Mouse (Mus musculus) CH12.LX (cell line): ENCODE measurements around the gene Abtb2. TPM values are rescaled to one million over a fixed set of nuclear protein-coding genes. Genes with fewer than 3 reads are reported as not detected.

Experiments
- DNase-seq: peaks from one replicate; pipeline ENCODE4 v3.0.0-alpha.2; 2013; ENCODE audit errors: extremely low read depth
- H3K27ac ChIP-seq: 2 replicates; pipeline ENCODE4 v1.5.1; 2012; ENCODE audit warnings: low read depth, mild to moderate bottlenecking, control low read depth, moderate library complexity; ENCODE audit not compliant: insufficient read depth
- H3K27me3 ChIP-seq: replicated peaks from 2 replicates; pipeline ENCODE3; 2012; ENCODE audit warnings: inconsistent platforms
- H3K36me3 ChIP-seq, 2 experiments: replicated peaks in 1 of 2; 2 replicates each; pipeline versions ENCODE3 to v1.6.1; 2012; ENCODE audit warnings: inconsistent platforms in 1 of 2, low read length in 1 of 2, mild to moderate bottlenecking in 1 of 2, mixed read lengths in 1 of 2, moderate library complexity in 1 of 2; ENCODE audit not compliant: control insufficient read depth in 1 of 2, insufficient read depth in 1 of 2
- H3K4me1 ChIP-seq, 2 experiments: 2 replicates each; pipeline ENCODE4 v1.6.1; 2012; ENCODE audit warnings: inconsistent platforms in 1 of 2, moderate library complexity in 1 of 2; ENCODE audit not compliant: insufficient read depth in 2 of 2, control insufficient read depth in 1 of 2
- H3K4me2 ChIP-seq: 2 replicates; pipeline ENCODE4 v1.6.1; 2012; ENCODE audit warnings: low read depth, mild to moderate bottlenecking, control low read depth; ENCODE audit not compliant: poor library complexity, insufficient read depth, severe bottlenecking
- H3K4me3 ChIP-seq, 3 experiments: fragments of 150-350 bp in 1 of 3; sonication (generic) in 1 of 3; replicated peaks in 1 of 3; 2 replicates each; pipeline versions ENCODE3 to v1.5.1; 2011 to 2012; ENCODE audit warnings: low read depth in 2 of 3, low read length in 2 of 3, mild to moderate bottlenecking in 2 of 3, moderate library complexity in 2 of 3, control low read depth in 1 of 3, improper control_type of control experiment in 1 of 3, inconsistent platforms in 1 of 3, mixed read lengths in 1 of 3; ENCODE audit not compliant: poor library complexity in 1 of 3
- H3K79me2 ChIP-seq: replicated peaks from 2 replicates; pipeline ENCODE4 v1.6.1; 2012; ENCODE audit warnings: mild to moderate bottlenecking, moderate library complexity; ENCODE audit not compliant: control insufficient read depth, poor library complexity, insufficient read depth, severe bottlenecking; ENCODE audit errors: extremely low read depth
- H3K9ac ChIP-seq: 2 replicates; pipeline ENCODE4 v1.6.1; 2012; ENCODE audit warnings: low read depth, mild to moderate bottlenecking, control low read depth, moderate library complexity; ENCODE audit not compliant: insufficient read depth
- H3K9me3 ChIP-seq: replicated peaks from 2 replicates; pipeline ENCODE3; 2012; ENCODE audit warnings: low read length, inconsistent platforms, mixed read lengths
- CHD1 ChIP-seq: IDR thresholded peaks from 2 replicates; pipeline ENCODE4 v1.6.1; 2012; ENCODE audit warnings: low read depth, low read length, improper control_type of control experiment, inconsistent platforms
- E2F4 ChIP-seq: IDR thresholded peaks from 2 replicates; pipeline ENCODE4 v1.6.1; 2011; ENCODE audit warnings: low read depth, low read length, improper control_type of control experiment; ENCODE audit not compliant: insufficient replicate concordance
- ETS1 ChIP-seq: conservative IDR thresholded peaks from 2 replicates; pipeline ENCODE4 v1.6.1; 2012; ENCODE audit warnings: low read depth, mild to moderate bottlenecking, inconsistent platforms, low read length, improper control_type of control experiment, moderate library complexity
- HCFC1 ChIP-seq: IDR thresholded peaks from 2 replicates; pipeline ENCODE4 v1.6.1; 2012; ENCODE audit warnings: low read depth, mild to moderate bottlenecking, inconsistent platforms, low read length, improper control_type of control experiment
- JUND ChIP-seq: conservative IDR thresholded peaks from 2 replicates; pipeline ENCODE4 v1.6.1; 2011; ENCODE audit warnings: low read depth, low read length, improper control_type of control experiment
- MAX ChIP-seq: IDR thresholded peaks from 2 replicates; pipeline ENCODE4 v1.6.1; 2011; ENCODE audit warnings: low read length, improper control_type of control experiment
- MEF2A ChIP-seq: IDR thresholded peaks from 2 replicates; pipeline ENCODE4 v1.6.1; 2014; ENCODE audit warnings: low read depth, mild to moderate bottlenecking, inconsistent platforms, low read length, improper control_type of control experiment, borderline replicate concordance
- MXI1 ChIP-seq: IDR thresholded peaks from 2 replicates; pipeline ENCODE4 v1.6.1; 2011; ENCODE audit warnings: mild to moderate bottlenecking, low read depth, low read length, improper control_type of control experiment
- MYC ChIP-seq: IDR thresholded peaks from 2 replicates; pipeline ENCODE4 v1.6.1; 2011; ENCODE audit warnings: low read depth, mild to moderate bottlenecking, improper control_type of control experiment, low read length
- NRF1 ChIP-seq: IDR thresholded peaks from 2 replicates; pipeline ENCODE4 v1.6.1; 2014; ENCODE audit warnings: low read depth, mild to moderate bottlenecking, inconsistent platforms, low read length, improper control_type of control experiment, moderate library complexity
- POLR2A ChIP-seq: IDR thresholded peaks from 2 replicates; pipeline ENCODE4 v1.6.1; 2011; ENCODE audit warnings: low read depth, mild to moderate bottlenecking, improper control_type of control experiment, low read length
- TBP ChIP-seq: conservative IDR thresholded peaks from 2 replicates; pipeline ENCODE4 v1.6.1; 2011; ENCODE audit warnings: low read depth, low read length, improper control_type of control experiment
- TCF12 ChIP-seq: IDR thresholded peaks from 2 replicates; pipeline ENCODE4 v1.6.1; 2014; ENCODE audit warnings: low read depth, mild to moderate bottlenecking, inconsistent platforms, low read length, improper control_type of control experiment
- USF1 ChIP-seq: IDR thresholded peaks from 2 replicates; pipeline ENCODE4 v1.6.1; 2014; ENCODE audit warnings: low read depth, mild to moderate bottlenecking, inconsistent platforms, low read length, improper control_type of control experiment
- ZC3H11A ChIP-seq: IDR thresholded peaks from 2 replicates; pipeline ENCODE4 v1.6.1; 2012; ENCODE audit warnings: low read depth, mild to moderate bottlenecking, inconsistent platforms, low read length, improper control_type of control experiment
- ZKSCAN1 ChIP-seq: IDR thresholded peaks from 2 replicates; pipeline ENCODE4 v1.6.1; 2012; ENCODE audit warnings: low read depth, inconsistent platforms, low read length, improper control_type of control experiment, borderline replicate concordance
- ZNF384 ChIP-seq: IDR thresholded peaks from 2 replicates; pipeline ENCODE4 v1.6.1; 2012; ENCODE audit warnings: low read depth, low read length, improper control_type of control experiment, inconsistent platforms
- dilution Hi-C: fragments of 300-500 bp; cut with MboI; formaldehyde crosslinking; loops from 2 replicates; pipeline ENCODE4 v1.14.3; 2020; ENCODE audit warnings: low sequenced_read_pairs; ENCODE audit not compliant: extremely low pct_unique_long_range_greater_than_20kb, extremely low pct_ligation_motif_present
- in situ Hi-C: fragments of 300-500 bp; cut with MboI; formaldehyde crosslinking; loops from 3 replicates; pipeline ENCODE4 v1.14.3; 2019; ENCODE audit warnings: low sequenced_read_pairs, low pct_ligation_motif_present, low pct_unique_long_range_greater_than_20kb, mixed read lengths
- polyA plus RNA-seq: library from polyadenylated mRNA; unstranded; fragments of >175 nt; gene quantifications from 2 replicates; pipeline ENCODE4 v1.2.1, GENCODE M21; 2012; ENCODE audit warnings: low read depth; ENCODE audit not compliant: insufficient read length
- total RNA-seq, 2 experiments: library from RNA; depleted of rRNA; stranded (reverse); fragments of 300-350 nt in 1 of 2; fragments of >200 nt in 1 of 2; gene quantifications; 2 replicates each; pipeline ENCODE4 v1.2.3; 2012 to 2014

Abtb2 gene
- total and polyA plus RNA-seq, 3 experiments: 2.9 to 7.7 (median 3.8) TPM

GRCm38 (mm10) chr2:103754614-103755013, 188.5 kb downstream of the Abtb2 start:
- peaks cover 62 to 85% of the 10 kb centered on the region in 2 experiments for H3K36me3 ChIP-seq
- H3K4me2 ChIP-seq: no peak overlapping the region
- no peaks in the 10 kb centered on the region for H3K9me3 ChIP-seq
- H3K4me3 ChIP-seq: no peak overlapping the region
- in situ Hi-C loops: no loop called here
- peaks cover 0 to 6% of the 10 kb centered on the region in 2 experiments; a peak in 1 of 4 replicates for H3K4me1 ChIP-seq
- no peak for DNase-seq
- no peak overlapping the region for H3K27ac ChIP-seq
- TF ChIP-seq MXI1 (no peak), CHD1 (no peak), POLR2A (no peak), ETS1 (no peak), NRF1 (no peak), JUND (no peak), TBP (no peak), MYC (no peak), ZNF384 (no peak), ZC3H11A (no peak), TCF12 (no peak), ZKSCAN1 (no peak), HCFC1 (no peak), E2F4 (no peak)
- TF ChIP-seq, all 38 proteins: peak for 0
- dilution Hi-C loops: no loop called here
- Histone ChIP-seq H3K79me2 (peaks cover 24% of the 10 kb centered on the region), H3K27me3 (no peaks in the 10 kb centered on the region), H3K9ac (no peak overlapping the region)

GRCm38 (mm10) chr2:103755458-103756085, 189.5 kb downstream of the Abtb2 start:
- no peak overlapping the region for H3K4me3 ChIP-seq
- in situ Hi-C loops (no loop called here), dilution Hi-C loops (no loop called here)
- peaks cover 32% of the 10 kb centered on the region for H3K79me2 ChIP-seq
- no peak for DNase-seq
- no peak overlapping the region for H3K9ac ChIP-seq
- H3K9me3 ChIP-seq: no peaks in the 10 kb centered on the region
- H3K27me3 ChIP-seq: no peaks in the 10 kb centered on the region
- peaks cover 0 to 6% of the 10 kb centered on the region in 2 experiments; a peak in 1 of 4 replicates for H3K4me1 ChIP-seq
- H3K27ac ChIP-seq: no peak overlapping the region
- no peak overlapping the region for H3K4me2 ChIP-seq
- peaks cover 54 to 76% of the 10 kb centered on the region in 2 experiments for H3K36me3 ChIP-seq
- TF ChIP-seq MEF2A: no peak
- no peak for TF ChIP-seq MAX
- no peak for TF ChIP-seq USF1
